Mouse (Mus musculus): ENCODE results near the gene Crb1.

- no peak for TF ChIP-seq CTCF (IDR thresholded peaks at IDR 0.05; ENCODE audit: low read depth, low read length)
- TF ChIP-seq POLR2A (IDR thresholded peaks at IDR 0.05; ENCODE audit: borderline replicate concordance, low read depth, low read length), result no peak
Observed at GRCm38 (mm10) chr1:139223804-139224203, 153.1 kb downstream of the Crb1 start.

Measured in bone marrow macrophage, adult 2 months (primary cell).